Mouse (Mus musculus) heart, embryonic 14.5 days (tissue): ENCODE results near the gene Prkag2. TPM values are rescaled to one million over a fixed set of nuclear protein-coding genes. Genes with fewer than 3 reads are reported as not detected.

ENCODE experiments used
- ATAC-seq: fragments of 200-750 bp; cut with Nextera tagmentation; 2 replicates; pipeline ENCODE4 v1.8.0; 2017; ENCODE audit warnings: low read depth, moderate TSS enrichment; ENCODE audit not compliant: insufficient number of reproducible peaks, insufficient read depth, low FRiP score
- H3K27ac ChIP-seq, 2 experiments: fragments of 200-500 bp in 1 of 2; fragments of 300-500 bp in 1 of 2; sonication (generic) in 1 of 2; replicated peaks in 1 of 2; 2 replicates each; pipeline ENCODE4 v1.5.1; 2012 to 2014; ENCODE audit warnings: low read depth in 2 of 2, low read length in 2 of 2, control low read depth in 1 of 2, mild to moderate bottlenecking in 1 of 2, mixed read lengths in 1 of 2; ENCODE audit not compliant: control insufficient read depth in 1 of 2, insufficient read depth in 1 of 2
- H3K27me3 ChIP-seq: fragments of 300-500 bp; sonication (generic); 2 replicates; pipeline ENCODE4 v1.6.1; 2014; ENCODE audit warnings: mild to moderate bottlenecking, low read length, control low read depth; ENCODE audit not compliant: control insufficient read depth, insufficient read depth
- H3K36me3 ChIP-seq: fragments of 300-500 bp; sonication (generic); 2 replicates; pipeline ENCODE4 v1.6.1; 2014; ENCODE audit warnings: mild to moderate bottlenecking, control low read depth, low read length, mixed read lengths; ENCODE audit not compliant: control insufficient read depth, insufficient read depth
- H3K4me1 ChIP-seq, 2 experiments: fragments of 200-500 bp in 1 of 2; fragments of 300-500 bp in 1 of 2; sonication (generic) in 1 of 2; 2 replicates each; pipeline ENCODE4 v1.6.1; 2012 to 2014; ENCODE audit warnings: low read length in 2 of 2, control low read depth in 1 of 2, mixed read lengths in 1 of 2; ENCODE audit not compliant: control insufficient read depth in 2 of 2, insufficient read depth in 2 of 2
- H3K4me2 ChIP-seq: fragments of 300-500 bp; sonication (generic); 2 replicates; pipeline ENCODE4 v1.6.1; 2014; ENCODE audit warnings: mild to moderate bottlenecking, low read length
- H3K4me3 ChIP-seq, 2 experiments: fragments of 200-500 bp in 1 of 2; fragments of 300-500 bp in 1 of 2; sonication (generic) in 1 of 2; 2 replicates each; pipeline ENCODE4 v1.5.1; 2012 to 2014; ENCODE audit warnings: low read length in 2 of 2, mild to moderate bottlenecking in 2 of 2, control low read depth in 1 of 2, low read depth in 1 of 2, moderate library complexity in 1 of 2; ENCODE audit not compliant: control insufficient read depth in 1 of 2, insufficient read depth in 1 of 2
- H3K9ac ChIP-seq: fragments of 300-500 bp; sonication (generic); 2 replicates; pipeline ENCODE4 v1.6.1; 2014; ENCODE audit warnings: mild to moderate bottlenecking, low read length
- H3K9me3 ChIP-seq: fragments of 300-500 bp; sonication (generic); 2 replicates; pipeline ENCODE4 v1.6.1; 2016; ENCODE audit warnings: low read length, control low read depth; ENCODE audit not compliant: control insufficient read depth
- WGBS: fragments of 180-500 bp; shearing (Covaris S2); extraction: QIAGEN DNeasy Blood & Tissue Kit; methylation state at CpG from one replicate; pipeline ENCODE4 v1.1.7; 2014; 5-methylcytosine and 5-hydroxymethylcytosine counted together
- polyA plus RNA-seq: library from polyadenylated mRNA; unstranded; fragments of >200 nt; fragmentation: Nextera tagmentation; extraction: Ambion mirVana; gene quantifications from 2 replicates; pipeline ENCODE4 v1.2.1, GENCODE M21; 2014

Gene Prkag2
- polyA plus RNA-seq, 1 experiment from 2014 or later, result 120 TPM

- 0 out of 2 replicates have a peak overlapping the region, but pooled peaks have one; percentile 4 for H3K9ac ChIP-seq
- H3K4me2 ChIP-seq, result no peak overlapping the region
- no peak overlapping the region for H3K4me3 ChIP-seq
- H3K27me3 ChIP-seq, result no peaks in the 10 kb centered on the region
- 84% methylated on average over 9 of the region's 9 CpGs for WGBS
- no peak for ATAC-seq
- H3K36me3 ChIP-seq, result peaks cover 37% of the 10 kb centered on the region
- peaks cover 4 to 19% of the 10 kb centered on the region in 2 experiments; a peak in 3 of 4 replicates for H3K4me1 ChIP-seq
- no peaks in the 10 kb centered on the region for H3K9me3 ChIP-seq
- H3K27ac ChIP-seq, result no peak overlapping the region
Observed at GRCm38 (mm10) chr5:24904941-24905340, 195.5 kb downstream of the Prkag2 start.

GRCm38 (mm10) chr5:24904423-24904822 lies 196.0 kb downstream of the Prkag2 start:
- H3K4me1 ChIP-seq, result peaks cover 4 to 19% of the 10 kb centered on the region in 2 experiments; a peak in 3 of 4 replicates
- H3K27me3 ChIP-seq, result no peaks in the 10 kb centered on the region
- no peak overlapping the region for H3K9ac ChIP-seq
- no peaks in the 10 kb centered on the region for H3K9me3 ChIP-seq
- H3K4me3 ChIP-seq, result no peak overlapping the region
- ATAC-seq, result no peak
- WGBS, result 89% methylated on average over 8 of the region's 8 CpGs
- no peak overlapping the region for H3K4me2 ChIP-seq
- H3K36me3 ChIP-seq, result peaks cover 38% of the 10 kb centered on the region
- no peak overlapping the region for H3K27ac ChIP-seq

GRCm38 (mm10) chr5:24904001-24904400 lies 196.4 kb downstream of the Prkag2 start:
- H3K4me2 ChIP-seq, result no peak overlapping the region
- peaks cover 4 to 19% of the 10 kb centered on the region in 2 experiments; a peak in 3 of 4 replicates for H3K4me1 ChIP-seq
- H3K36me3 ChIP-seq, result peaks cover 38% of the 10 kb centered on the region
- ATAC-seq, result no peak
- no peak overlapping the region for H3K27ac ChIP-seq
- no peaks in the 10 kb centered on the region for H3K9me3 ChIP-seq
- 76% methylated on average over 4 of the region's 4 CpGs for WGBS
- no peak overlapping the region for H3K4me3 ChIP-seq
- H3K9ac ChIP-seq, result no peak overlapping the region
- H3K27me3 ChIP-seq, result no peaks in the 10 kb centered on the region

GRCm38 (mm10) chr5:24902835-24903234 lies 197.6 kb downstream of the Prkag2 start:
- no peak overlapping the region for H3K9ac ChIP-seq
- ATAC-seq, result no peak
- H3K9me3 ChIP-seq, result no peaks in the 10 kb centered on the region
- peaks cover 4 to 19% of the 10 kb centered on the region in 2 experiments; a peak in 3 of 4 replicates for H3K4me1 ChIP-seq
- H3K4me3 ChIP-seq, result no peak overlapping the region
- H3K36me3 ChIP-seq, result peaks cover 38% of the 10 kb centered on the region
- no peaks in the 10 kb centered on the region for H3K27me3 ChIP-seq
- H3K4me2 ChIP-seq, result no peak overlapping the region
- 26% methylated on average over 4 of the region's 4 CpGs for WGBS
- no peak overlapping the region for H3K27ac ChIP-seq

GRCm38 (mm10) chr5:24895606-24896005 lies 204.8 kb downstream of the Prkag2 start:
- 0 out of 2 replicates have a peak overlapping the region, but pooled peaks have one; percentile 4 for H3K9ac ChIP-seq
- no peak for ATAC-seq

GRCm38 (mm10) chr5:24894814-24895213 lies 205.6 kb downstream of the Prkag2 start:
- H3K9me3 ChIP-seq, result no peaks in the 10 kb centered on the region
- 0 out of 2 replicates have a peak, but pooled peaks cover 5% of the 10 kb centered on the region for H3K36me3 ChIP-seq
- no peak for ATAC-seq
- no peaks in the 10 kb centered on the region for H3K27me3 ChIP-seq
- no peak overlapping the region for H3K4me2 ChIP-seq
- no peak overlapping the region for H3K4me3 ChIP-seq
- 0 out of 2 replicates have a peak overlapping the region, but pooled peaks have one; percentile 16 for H3K9ac ChIP-seq
- peaks cover 9 to 31% of the 10 kb centered on the region in 2 experiments for H3K4me1 ChIP-seq
- H3K27ac ChIP-seq, result no peak overlapping the region
- WGBS, result 57% methylated on average over 1 of the region's 1 CpGs

More at GRCm38 (mm10) chr5:24895606-24896005, 204.8 kb downstream of the Prkag2 start:
- no peak overlapping the region for H3K4me2 ChIP-seq
- peaks cover 12% of the 10 kb centered on the region for H3K36me3 ChIP-seq
- H3K9me3 ChIP-seq, result no peaks in the 10 kb centered on the region
- no peak overlapping the region for H3K27ac ChIP-seq
- no peak overlapping the region for H3K4me3 ChIP-seq
- WGBS, result 87% methylated on average over 4 of the region's 4 CpGs
- peaks cover 8 to 27% of the 10 kb centered on the region in 2 experiments for H3K4me1 ChIP-seq
- no peaks in the 10 kb centered on the region for H3K27me3 ChIP-seq

GRCm38 (mm10) chr5:24892461-24892860 lies 208.0 kb downstream of the Prkag2 start:
- 79% methylated on average over 11 of the region's 11 CpGs for WGBS
- Histone ChIP-seq H3K4me1 (peaks cover 16 to 44% of the 10 kb centered on the region in 2 experiments), H3K27ac (peak overlapping the region in 1 of 2 experiments; percentile 33; a peak in 1 of 4 replicates), H3K4me3 (no peak overlapping the region), H3K27me3 (no peaks in the 10 kb centered on the region), H3K9me3 (no peaks in the 10 kb centered on the region), H3K9ac (no peak overlapping the region), H3K36me3 (peaks cover 19% of the 10 kb centered on the region), H3K4me2 (no peak overlapping the region)
- no peak for ATAC-seq

GRCm38 (mm10) chr5:24889860-24890259 lies 210.6 kb downstream of the Prkag2 start:
- Histone ChIP-seq H3K4me1 (peaks cover 16 to 36% of the 10 kb centered on the region in 2 experiments), H3K9me3 (no peaks in the 10 kb centered on the region), H3K9ac (peak overlapping the region; percentile 50), H3K27ac (peak overlapping the region; percentile 75 to 83), H3K4me2 (peak overlapping the region; percentile 59), H3K4me3 (no peak overlapping the region), H3K36me3 (peaks cover 40% of the 10 kb centered on the region), H3K27me3 (no peaks in the 10 kb centered on the region)
- peak; percentile 80 for ATAC-seq
- WGBS, result 18% methylated on average over 9 of the region's 9 CpGs
